Mouse (Mus musculus) layer of hippocampus, adult 9-11 months (tissue): Measurements from ENCODE around the gene Hmga1.

ENCODE experiments used
- DNase-seq: peaks from one replicate; pipeline ENCODE4 v3.0.0; 2022

Gene Hmga1

DNA sequence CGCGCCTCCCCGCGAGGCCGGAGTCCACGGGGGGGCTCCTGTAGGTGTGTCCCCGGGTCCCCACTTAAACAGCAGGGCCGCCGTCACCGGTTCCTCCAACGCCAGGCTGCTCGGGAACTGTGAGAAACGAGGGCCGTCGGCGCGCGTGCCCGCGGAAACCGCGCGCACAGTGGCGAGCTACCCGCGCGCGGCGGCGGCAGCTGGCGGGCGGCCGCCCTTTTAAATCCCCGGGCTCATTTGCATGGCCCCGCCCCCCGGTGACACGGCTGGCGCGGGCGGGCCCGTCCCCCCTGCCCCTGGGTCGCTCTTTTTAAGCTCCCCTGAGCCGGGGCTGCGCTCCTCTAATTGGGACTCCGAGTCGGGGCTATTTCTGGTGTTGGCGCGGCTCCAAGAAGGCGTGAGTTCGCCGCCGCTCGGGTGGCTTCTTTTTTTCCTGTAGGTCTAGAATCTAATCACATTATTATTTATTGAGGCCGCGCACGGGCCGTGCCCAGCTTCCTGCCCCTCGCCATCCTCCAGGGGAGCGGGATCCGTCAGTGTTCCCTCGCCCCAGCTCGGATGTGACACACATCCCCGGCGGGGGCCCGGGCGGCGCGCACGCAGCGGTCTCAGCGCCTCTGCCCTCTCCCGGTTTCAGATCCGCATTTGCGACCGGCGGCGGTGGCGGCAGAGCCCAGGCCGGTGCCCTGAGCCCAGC lies at the start of gene Hmga1:
TSS of gene Hmga1 (plus strand) at position 183 of the 697 bp plus-strand sequence.
- peak; percentile 84 for DNase-seq

DNA sequence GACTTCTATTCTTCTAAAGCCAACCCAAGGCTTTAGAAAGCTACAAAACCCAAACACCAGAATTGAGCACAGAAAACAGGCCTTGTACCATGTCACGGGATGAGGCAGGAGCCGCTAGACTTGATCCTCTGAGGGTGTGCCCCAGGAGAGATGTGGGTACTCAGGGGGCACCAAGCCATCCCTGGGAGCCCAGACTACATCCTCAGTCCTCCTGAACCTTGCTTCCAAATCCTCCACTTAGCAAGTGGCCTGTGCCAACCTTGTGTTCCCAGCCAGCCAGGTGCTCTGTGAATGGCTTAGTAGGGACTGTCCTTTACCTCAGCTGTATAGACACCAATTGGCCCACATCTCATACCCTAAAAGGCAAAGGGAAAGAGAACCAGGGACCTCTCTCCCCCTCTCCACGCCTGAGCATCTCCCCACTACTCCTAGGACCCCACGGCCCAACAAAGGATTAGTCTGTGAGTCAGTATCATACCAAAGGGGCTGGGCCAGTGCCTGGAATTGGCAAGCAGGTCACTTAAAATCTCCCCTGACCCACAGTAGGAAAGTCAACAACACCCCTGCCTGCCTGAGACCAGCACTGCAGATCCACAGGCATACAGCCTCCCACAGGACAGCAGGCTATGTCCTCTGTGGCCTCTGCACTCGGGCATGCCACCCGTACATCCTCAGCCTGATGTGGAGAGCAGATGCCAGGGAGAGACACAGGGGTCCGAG lies 49.3 kb upstream of the Hmga1 start:
- no peak for DNase-seq

DNA sequence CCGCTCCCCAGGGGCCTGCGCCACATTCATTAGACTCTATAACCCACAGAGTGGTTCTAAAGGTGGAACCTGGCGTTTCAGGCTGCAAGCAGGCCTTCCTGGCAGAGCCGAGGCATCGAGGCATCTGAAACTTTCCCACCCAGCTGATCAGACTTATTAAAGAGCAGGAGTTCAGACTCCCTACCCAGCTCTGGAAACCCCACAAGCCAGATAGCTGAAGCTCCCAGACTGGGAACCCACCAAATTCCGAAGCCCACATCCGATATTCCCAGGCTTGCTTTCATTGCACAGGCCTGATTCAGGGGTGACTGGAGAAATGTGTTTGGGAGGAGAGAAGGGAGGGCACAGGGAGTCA lies 48.7 kb upstream of the Hmga1 start:
- DNase-seq: no peak

DNA sequence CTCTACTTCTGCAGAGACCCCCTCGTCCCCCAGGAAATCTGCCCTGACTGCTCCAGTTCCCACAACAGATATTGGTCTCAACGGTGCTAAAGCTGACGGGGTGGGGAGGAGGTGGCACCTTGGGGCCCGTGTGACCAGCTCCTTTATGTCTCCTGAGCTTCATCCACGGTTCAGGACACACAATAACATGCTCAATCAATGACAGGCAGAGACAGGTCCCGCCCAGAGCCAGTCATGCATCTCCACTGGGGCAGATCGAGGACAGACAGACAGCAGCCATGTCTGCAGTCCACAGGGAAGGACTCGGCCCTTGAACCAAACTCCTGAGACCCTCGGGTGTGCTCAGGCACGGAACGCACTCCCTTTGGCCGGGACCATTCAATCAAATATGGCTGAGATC lies 48.3 kb upstream of the Hmga1 start:
- DNase-seq: no peak

DNA sequence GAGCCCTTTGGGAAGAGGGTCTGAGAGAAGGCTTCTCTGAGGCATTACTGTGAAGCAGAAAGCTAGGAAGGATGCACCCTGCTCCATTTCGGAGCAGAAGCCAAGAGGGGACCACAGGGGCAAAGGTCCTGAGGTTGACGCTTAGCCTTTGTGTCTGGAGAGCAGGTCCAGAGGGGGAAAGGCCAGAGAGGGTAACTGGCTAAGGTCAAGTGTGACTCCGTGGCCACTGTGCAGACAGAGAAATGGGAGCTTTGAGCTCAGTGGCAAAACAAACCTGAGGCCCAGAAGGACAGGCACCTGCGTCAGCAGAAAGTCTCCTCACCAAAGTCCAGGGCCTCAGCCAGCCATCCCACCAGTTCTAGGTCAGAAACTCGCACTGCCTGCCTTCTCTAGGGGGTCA lies 47.8 kb upstream of the Hmga1 start:
- DNase-seq: no peak

DNA sequence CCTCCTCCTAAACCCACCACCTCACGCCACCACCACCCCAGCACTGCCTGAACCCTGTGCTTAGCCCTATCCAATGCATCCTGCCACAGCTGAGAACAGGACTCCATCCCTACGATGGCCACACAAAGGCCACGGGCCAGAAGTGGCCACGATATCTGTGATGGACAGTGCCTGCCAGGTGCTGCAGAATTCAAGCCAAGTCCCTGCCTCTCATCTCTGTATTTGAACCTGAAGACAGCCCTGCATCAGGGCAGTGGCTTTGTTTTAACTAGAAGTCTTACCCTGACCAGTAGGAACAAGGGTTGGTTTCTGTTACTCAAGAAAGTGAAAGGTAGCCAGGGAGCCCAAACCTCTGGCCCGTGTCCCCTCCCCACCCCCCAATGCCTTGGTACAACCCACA lies 47.2 kb upstream of the Hmga1 start:
- DNase-seq: no peak

DNA sequence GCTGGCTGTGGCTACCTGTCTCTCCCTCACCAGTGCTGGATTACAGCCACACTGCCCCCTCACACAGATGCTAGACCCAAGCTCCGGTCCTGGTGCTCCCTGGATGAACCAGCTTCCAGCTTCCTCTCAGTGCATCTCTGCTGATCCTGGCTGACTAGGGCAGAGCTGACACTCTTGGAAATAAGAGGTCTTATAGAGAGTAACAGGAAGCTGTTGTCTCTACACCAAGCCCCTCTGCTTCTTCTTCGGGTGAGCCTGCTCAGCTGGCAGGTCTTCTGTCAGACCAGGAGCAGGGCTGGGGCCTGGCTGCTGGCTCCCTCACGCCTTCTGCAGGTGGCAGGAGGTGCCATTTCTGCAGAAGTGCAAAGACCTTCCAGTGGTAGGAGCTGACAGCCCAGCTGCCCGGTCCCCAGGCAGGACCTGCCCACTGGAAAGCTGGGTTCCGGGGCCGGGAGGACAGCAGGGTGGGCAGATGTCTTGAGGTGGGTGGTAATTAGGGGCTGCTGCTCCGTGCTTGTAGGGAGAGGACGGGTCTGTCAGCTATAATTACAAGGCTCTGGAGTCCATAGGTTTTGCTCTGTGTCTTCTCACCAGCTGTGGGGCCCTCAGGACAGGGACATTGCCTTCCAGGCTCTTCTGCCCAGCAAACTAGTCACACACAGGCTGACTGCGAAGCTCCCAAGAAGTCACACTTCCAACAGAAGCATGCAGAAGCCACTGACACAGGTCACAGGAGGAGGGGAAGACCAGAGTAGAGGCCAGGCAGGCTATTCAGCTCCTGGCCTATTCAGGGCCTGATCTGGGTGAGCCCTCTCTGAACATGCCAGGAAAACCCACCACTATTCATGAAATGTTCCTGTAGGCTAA lies 45.8 kb upstream of the Hmga1 start:
- DNase-seq: no peak

DNA sequence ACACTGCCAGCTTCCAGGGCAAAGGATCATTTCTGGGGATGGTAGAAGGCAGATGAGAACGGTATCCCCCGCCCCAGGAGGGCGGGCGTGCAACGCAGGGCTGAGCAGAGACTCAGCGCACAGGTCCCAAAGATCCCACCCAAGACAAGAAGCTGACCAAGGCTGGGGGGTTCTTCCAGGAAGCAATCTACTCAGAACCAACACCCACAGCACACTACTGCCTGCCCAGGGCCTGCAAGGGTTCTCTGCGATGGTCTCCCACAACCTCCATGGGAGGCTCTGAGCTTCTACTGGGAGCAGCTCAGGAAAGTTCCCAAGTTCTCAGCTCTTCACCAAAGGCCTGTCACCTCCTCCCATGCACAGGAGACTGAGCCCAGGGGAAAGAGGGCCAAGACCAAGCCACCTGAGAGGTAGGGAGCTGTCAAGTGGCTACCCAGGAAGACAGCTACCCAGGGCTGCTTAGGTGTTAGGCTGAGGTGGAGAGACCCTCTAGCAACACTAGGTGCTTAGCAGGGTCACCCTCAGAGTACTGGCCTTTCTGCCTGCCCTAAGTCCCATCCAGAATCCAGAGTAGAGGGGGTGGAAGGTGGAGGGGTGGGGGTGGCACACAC lies 45.1 kb upstream of the Hmga1 start:
- no peak for DNase-seq

DNA sequence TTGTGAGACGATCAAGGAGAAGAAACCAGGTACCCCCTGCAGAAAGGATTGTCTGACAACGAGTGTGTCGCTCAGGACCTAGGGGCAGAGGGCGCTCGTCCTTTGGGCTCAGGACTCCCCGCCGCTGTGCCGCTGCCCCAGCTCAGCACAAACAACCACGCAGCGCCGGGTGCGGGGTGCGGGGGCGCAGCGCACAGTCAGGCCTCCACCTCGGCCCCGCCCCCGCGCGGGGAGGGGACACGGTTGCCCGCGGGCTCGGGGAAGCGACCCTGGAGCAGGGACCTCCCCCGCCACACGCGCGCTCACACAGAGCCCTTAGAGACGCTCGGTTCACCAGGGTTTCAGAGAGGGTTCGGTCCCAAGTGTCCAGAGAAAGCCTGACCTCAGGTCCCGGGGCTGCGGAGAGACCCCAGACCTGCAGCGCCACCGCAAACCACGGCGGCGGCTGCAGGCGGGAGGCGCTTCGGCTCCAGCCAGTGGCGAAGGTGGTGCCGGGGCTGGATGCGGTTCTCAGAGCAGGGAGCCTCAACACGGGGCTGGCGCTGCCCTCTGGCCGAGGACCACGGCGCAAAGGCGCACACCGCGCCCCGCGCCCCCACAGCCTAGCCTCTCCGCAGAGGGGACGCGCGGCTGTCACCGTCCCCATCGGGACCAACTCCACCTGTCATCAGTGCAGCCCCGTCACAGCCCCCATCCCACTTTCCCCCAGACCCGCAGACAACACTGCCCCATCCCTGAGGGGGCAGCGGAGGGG lies 44.3 kb upstream of the Hmga1 start:
- DNase-seq: no peak

DNA sequence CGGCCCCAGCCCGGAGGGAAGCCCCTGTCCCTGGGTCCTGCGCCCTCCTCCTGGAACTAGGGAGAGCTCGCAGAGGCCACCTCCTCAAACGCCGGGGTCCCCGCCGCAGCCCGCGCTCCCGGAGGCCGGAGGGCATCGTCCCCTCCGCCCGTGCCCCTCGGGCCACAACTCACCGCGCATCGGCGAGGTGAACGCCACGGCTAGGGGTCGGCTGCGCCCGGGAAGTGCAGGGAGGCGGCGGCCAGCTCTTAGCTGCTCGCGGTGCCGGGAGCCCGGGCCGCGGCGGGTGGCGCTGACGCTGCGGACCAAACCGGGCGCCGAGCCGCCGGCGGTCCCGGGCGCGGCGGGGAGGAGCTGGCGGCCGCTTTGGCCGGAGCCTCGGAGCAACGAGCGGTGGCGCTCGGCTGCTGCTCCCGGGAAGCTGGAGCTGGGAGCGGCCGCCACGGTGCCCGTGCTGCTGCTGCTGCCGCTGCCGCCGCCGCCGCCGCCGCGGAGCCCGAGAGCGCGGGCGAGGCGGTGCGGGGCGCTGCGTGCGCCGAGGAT lies 43.6 kb upstream of the Hmga1 start:
- no peak for DNase-seq

DNA sequence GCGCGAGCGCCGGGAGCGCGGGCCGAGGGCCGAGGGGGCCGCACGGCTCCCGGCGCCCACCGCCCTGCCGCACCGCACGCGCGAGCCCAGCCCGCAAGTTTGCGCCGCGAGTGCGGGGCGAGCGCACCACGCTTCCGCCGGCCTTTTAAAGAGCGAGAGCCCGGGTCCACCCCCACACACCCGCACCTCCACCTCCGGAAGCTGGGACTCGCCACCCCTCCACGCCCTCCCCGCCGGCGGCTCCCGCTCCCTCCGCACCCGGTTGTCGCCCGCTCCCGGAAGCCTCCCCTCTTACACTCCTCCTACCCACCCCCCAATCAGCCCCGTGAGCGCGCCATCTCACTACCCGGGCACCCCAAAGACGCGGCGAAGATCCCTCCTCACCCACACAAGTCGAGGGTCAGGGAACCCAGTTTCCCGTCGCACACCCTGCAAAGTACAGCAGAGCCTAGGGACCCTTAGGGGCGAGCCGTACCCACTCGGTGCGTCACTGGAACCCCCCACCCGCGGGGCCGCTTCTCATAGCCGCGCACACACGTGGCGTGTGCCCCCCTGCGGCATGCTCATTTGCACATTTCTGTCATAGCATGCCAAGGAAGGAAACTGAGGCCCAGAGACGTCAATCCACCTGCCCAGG lies 42.9 kb upstream of the Hmga1 start:
- DNase-seq: no peak

DNA sequence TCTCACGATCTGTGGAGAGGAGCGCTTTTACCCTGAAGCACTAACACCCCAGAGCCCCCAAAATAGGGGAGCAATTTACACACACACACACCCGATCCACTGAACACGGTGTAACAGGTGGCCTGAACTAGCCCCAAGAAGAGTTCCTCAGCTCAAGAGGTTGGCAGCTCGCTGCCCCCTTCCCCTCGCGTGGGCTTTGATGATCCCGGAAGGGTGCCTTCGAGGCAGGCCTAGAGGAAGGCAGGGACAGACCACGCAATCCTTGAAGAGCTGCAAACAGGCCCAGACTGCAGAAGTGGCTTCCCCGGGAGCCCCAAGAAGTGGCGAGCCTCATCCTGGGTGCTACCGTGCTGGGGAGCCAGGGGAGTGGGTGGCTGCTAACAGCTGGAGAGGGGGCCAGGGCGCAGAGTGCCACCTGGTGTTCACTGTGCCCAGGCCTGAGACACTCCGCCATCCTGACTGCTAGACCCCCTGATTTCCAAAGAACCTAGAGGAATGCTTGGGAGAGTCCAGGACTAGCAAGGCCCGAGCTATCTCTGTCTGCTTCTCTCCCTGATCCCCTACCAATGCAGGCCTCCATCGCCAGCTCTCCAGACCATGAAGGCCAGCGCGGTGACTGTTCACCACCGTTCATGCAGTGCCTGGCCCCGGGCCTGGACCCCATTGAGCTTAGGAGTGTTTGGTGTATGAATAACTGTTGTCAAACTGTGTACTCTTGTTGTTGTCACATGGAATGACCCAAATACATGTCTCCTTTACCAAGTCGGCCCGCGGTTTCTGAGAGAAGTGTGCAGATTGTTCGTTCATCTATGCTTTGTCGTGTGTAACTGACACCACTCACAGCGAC lies 42.2 kb upstream of the Hmga1 start:
- DNase-seq: no peak

DNA sequence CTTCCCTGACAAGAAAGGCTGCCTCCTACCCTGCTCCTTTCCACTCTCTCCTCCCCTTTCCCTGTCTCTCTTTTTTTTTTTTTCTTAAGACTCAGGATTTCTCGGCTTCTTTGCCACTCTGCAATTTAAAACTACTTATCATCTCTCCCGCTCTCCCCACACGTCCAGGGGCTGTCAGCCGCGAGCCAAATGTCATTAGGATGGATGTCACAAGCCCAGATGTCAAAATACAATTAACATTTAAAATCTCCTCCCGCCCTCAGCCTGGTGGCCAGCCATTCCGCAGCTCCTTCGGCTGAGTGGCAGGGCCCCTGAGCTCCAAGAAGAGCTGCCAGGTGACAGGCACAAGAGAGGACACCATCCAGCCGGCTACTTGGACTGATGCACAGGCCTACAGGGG lies 38.0 kb upstream of the Hmga1 start:
- DNase-seq: no peak

DNA sequence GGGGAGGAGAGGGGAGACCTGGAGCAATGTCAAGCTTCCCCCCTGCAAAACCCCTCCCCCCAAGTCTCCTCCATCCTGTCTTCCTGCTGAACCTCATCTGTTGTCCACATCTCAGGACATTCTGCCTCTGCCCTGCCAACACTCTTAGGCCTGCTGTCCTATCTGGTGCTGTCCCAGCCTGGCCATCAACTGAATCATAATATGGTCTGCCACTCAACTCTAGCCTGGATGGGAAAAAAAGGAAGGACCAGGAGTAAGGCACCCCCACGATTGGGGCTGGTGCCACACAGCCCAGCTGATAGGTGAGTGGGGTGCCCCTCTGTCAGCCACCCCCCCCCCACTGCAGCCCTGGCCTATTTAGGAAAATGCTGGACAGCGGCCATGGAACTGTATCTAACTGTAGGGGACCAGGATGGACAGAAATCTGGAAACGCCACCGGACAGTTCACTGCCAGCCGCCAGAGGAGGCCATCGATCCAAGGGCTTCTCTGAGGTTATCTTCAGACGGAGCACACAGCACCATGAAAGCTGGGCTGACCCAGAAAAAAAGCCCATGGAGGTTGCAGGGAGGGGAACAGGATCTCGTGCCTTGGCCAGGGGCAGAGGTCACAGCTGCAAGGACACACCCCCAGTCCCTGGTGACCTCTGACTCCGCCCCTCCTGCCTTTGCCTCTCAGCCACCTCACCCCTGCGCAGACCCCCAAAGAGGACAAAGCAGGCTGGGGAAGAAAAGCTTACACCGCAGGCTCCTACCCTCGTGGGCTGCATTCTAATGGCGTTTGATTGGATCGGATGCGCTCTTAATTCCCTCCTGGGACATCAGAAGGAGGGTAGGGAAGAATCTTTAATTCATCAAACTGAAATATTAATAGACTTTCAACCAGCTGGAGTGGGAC lies 37.3 kb upstream of the Hmga1 start:
- DNase-seq: no peak

DNA sequence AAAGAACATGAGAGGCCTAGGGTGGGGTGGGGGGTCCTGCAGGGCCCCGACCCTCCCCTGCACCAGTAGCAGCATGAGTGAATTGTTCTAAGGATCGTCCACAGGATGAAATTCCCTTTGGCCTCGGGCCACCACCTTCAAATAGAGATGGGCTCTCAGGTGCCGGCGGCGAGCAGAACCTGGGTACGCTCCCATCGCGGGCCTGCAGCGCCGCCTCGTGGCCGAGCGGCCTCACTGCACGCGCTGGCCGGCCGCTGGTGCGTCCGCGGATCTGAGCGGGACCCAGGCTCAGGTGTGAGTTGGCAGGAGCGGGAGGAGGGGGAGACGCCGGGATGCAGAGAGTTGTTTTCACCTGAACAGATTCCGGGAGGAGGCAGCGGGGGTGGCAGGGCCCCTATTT lies 35.7 kb upstream of the Hmga1 start:
- peak; percentile 43 for DNase-seq

DNA sequence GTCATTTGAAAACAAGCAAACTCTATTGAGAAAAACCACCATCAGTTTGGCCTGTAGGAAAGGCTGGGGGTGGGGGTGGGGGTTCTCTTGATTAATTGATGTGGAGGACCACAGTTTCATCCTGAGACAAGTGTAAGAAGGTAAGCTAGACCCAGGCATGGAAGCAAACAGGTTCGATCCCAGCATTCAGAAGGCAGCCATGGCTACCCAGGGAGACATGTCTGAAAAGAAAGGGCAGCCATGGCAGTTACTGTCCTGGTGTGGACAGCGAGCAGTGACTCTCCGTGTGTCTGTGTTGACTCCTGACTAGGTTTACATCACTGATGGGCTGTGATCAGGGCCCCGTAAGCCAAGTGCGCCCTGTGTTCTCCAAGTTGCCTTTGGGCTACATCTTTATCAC lies 35.0 kb upstream of the Hmga1 start, which contains the start of gene Grm4:
TSS of gene Grm4 (minus strand) at position 101 of the 400 bp plus-strand sequence.
- DNase-seq: no peak

DNA sequence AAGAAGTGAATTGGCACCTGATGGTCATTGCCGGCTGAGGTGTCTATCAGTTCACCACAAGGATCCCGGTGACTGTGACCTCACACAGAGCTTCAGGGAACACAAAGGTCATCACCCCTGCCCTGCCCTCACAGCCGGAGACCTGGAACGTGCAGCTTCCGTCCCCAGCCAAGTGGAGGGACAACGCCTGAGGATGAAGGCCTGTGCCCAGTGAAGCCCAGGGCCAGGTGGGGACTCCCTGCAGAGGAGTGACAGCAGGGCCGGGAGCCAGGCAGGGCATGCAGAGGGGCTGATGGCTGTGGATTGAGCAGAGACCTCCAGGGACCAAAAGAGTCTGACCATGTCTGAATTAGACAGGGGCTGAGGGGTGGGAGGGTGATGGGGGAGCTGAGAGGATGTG lies 33.2 kb upstream of the Hmga1 start:
- DNase-seq: no peak

DNA sequence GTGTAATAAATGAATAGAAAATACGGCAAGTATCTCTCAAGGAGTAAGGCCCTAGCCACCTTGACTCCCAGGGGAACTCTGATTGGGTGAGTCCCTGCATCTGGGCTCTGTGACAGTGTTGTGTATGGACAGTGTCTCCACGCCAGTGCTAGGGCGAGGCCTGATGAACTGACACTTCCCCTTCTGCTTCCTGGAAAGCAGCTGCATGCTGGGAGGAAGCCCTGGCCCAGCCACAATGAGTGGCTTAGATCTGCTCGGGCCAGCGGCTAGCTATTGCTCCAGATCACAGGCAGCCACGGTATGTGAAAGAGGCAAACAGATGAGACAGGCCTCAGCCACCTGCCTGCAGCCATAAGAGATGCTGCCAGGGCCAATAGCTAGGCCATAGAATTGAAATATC lies 29.1 kb upstream of the Hmga1 start:
- no peak for DNase-seq

DNA sequence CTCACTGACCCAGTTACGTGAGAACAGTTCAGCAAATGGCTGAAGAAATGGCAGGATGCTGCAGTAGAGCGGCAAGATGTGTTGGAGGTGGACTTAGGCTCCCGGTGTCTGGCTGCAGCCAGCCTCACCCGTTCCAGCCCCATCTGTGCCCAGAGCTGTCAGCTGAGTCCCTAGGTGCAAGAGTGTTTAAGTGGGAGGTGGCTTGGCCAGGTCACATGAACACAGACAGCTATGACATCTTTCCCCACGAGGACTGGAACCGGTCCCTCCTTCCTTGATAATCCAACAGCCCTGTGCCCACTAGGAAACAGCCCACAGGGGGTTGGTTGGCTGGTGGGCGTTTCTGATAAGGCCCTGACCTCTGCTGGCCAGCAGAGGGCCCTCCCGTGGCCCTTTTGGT lies 28.3 kb upstream of the Hmga1 start:
- no peak for DNase-seq

DNA sequence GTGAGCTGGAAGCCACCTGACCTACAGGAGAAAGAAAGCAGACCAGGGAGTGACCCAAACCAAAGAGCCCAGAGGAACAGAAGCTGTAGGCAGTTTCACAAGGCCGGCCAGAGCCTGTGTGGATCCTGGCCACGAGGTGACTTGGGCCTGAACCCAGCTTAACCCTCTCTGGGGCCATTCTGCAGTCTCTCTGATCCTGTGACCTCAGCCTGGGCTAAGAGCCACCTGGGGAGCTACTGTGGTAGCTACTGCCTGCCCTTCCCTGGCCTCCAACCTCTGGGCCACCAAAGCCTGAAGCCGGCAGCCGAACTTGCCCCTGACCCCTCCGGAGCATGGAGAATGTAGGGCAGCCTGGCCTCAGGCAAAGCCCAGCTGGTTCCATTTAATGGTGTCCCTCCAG lies 27.5 kb upstream of the Hmga1 start:
- DNase-seq: no peak
